Mouse (Mus musculus): ENCODE measurements around the gene Olfr700. TPM values are rescaled to one million over a fixed set of nuclear protein-coding genes. Genes with fewer than 3 reads are reported as not detected.
"Not testable (repeated sequence)": the region's sequence is repeated elsewhere in the genome, so short reads cannot be mapped to it uniquely, and the experiment has no call there.

Olfr700 gene
- not detected for total RNA-seq (2022)

GRCm38 (mm10) chr7:106808734-106809133 lies at the start of gene Olfr700:
Olfr700 (minus strand) TSS chr7:106808834.
- DNase-seq (ENCODE audit: low spot score), result no peak

- DNase-seq (ENCODE audit: low spot score), result no peak
Observed at GRCm38 (mm10) chr7:106843060-106843459, 34.4 kb upstream of the Olfr700 start, which contains the start of gene Olfr703. Olfr703 (plus strand) TSS chr7:106843360.

GRCm38 (mm10) chr7:106833793-106834192 lies 25.2 kb upstream of the Olfr700 start, which contains the start of gene Olfr702:
Olfr702 (minus strand) TSS chr7:106833893.
- DNase-seq (ENCODE audit: low spot score), result no peak

- DNase-seq (ENCODE audit: low spot score), result no peak
Observed at GRCm38 (mm10) chr7:106818414-106818813, 9.8 kb upstream of the Olfr700 start.

- DNase-seq (ENCODE audit: low spot score), result no peak
Observed at GRCm38 (mm10) chr7:106815775-106816174, 7.1 kb upstream of the Olfr700 start.

GRCm38 (mm10) chr7:106813829-106814228 lies 5.2 kb upstream of the Olfr700 start, which contains the start of gene Olfr701:
Olfr701 (plus strand) TSS chr7:106814129.
- no peak for DNase-seq (ENCODE audit: low spot score)

GRCm38 (mm10) chr7:106793098-106793497 lies 15.5 kb downstream of the Olfr700 start, which contains the start of gene Olfr699:
Olfr699 (minus strand) TSS chr7:106793198.
- no peak for DNase-seq (ENCODE audit: low spot score)

GRCm38 (mm10) chr7:106788330-106788729 lies 20.3 kb downstream of the Olfr700 start:
- DNase-seq (ENCODE audit: low spot score), result no peak

- DNase-seq (ENCODE audit: low spot score), result not testable (repeated sequence)
Observed at GRCm38 (mm10) chr7:106761008-106761407, 47.6 kb downstream of the Olfr700 start.

- DNase-seq (ENCODE audit: low spot score), result no peak
Observed at GRCm38 (mm10) chr7:106758800-106759199, 49.8 kb downstream of the Olfr700 start.

Other genes starting within 250 kb of the Olfr700 start
- gene Olfr693, start 128.2 kb downstream of the Olfr700 start, total RNA-seq (2022), result not detected
- gene Olfr694, start 117.0 kb downstream of the Olfr700 start, total RNA-seq (2022), result not detected
- not detected for gene Olfr695, start 92.4 kb downstream of the Olfr700 start, total RNA-seq (2022)
- gene Olfr697, start 66.4 kb downstream of the Olfr700 start, total RNA-seq (2022), result not detected
- not detected for gene Olfr698, start 53.4 kb downstream of the Olfr700 start, total RNA-seq (2022)
- not detected for gene Olfr699, start 15.6 kb downstream of the Olfr700 start, total RNA-seq (2022)
- not detected for gene Olfr701, start 5.3 kb upstream of the Olfr700 start, total RNA-seq (2022)
- gene Olfr702, start 25.1 kb upstream of the Olfr700 start, total RNA-seq (2022), result not detected
- gene Olfr703, start 34.5 kb upstream of the Olfr700 start, total RNA-seq (2022), result not detected
- gene Olfr704, start 54.4 kb upstream of the Olfr700 start, total RNA-seq (2022), result not detected
- gene Olfr705, start 68.1 kb upstream of the Olfr700 start, total RNA-seq (2022), result not detected
- not detected for gene Olfr706, start 79.3 kb upstream of the Olfr700 start, total RNA-seq (2022)
- gene Olfr707, start 92.4 kb upstream of the Olfr700 start, total RNA-seq (2022), result not detected
- not detected for gene Olfr1532-ps1, start 99.2 kb upstream of the Olfr700 start, total RNA-seq (2022)
- not detected for gene Olfr709-ps1, start 123.4 kb upstream of the Olfr700 start, total RNA-seq (2022)
- gene Olfr710, start 139.5 kb upstream of the Olfr700 start, total RNA-seq (2022), result not detected
- gene Olfr6, start 155.1 kb upstream of the Olfr700 start, total RNA-seq (2022), result not detected
- gene Olfr711, start 166.6 kb upstream of the Olfr700 start, total RNA-seq (2022), result not detected
- not detected for gene Olfr2, start 197.2 kb upstream of the Olfr700 start, total RNA-seq (2022)
- gene Olfr713, start 222.3 kb upstream of the Olfr700 start, total RNA-seq (2022), result not detected